Mouse (Mus musculus): Measurements from ENCODE around the gene Rhoc. TPM values are rescaled to one million over a fixed set of nuclear protein-coding genes. Genes with fewer than 3 reads are reported as not detected.
"Not testable (repeated sequence)": the region's sequence is repeated elsewhere in the genome, so short reads cannot be mapped to it uniquely, and the experiment has no call there.

The Rhoc gene
- polyA plus RNA-seq, 1 experiment from 2014 or later = 62.4 TPM

DNA sequence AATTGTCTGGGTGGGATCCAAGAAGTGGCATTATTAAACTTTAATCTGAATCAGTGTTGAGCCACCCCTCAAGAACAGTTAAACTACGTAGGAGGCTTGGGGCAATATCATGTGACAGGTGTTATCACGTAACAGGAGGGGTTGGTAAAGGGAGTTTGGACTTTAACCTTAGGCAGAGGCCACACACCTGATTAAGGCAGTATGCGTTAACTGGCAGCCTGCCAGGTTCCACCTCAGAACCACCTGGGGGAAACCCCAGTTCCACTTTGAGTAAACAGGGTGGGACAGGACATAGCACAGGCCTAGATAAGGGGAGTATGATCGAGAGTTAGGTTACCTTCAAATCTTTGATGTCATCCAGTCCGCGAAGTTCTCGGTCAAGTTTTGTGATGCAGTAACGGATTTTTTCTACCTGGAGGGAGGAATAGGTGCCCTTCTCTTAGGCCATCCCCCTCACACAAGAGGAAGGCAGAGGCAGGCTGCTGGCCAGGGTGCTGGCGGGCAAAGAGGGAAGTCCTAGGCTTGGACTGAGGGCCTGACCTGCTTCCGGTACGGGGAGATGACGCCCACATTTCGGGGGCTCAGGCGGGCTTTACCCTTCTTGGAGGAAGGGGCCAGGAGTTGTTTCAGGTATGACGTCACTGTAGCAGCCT is 8.4 kb downstream of the Rhoc start:
- Histone ChIP-seq H3K27ac (ENCODE audit: low read depth, low read length) (no peak overlapping the region), H3K36me3 (ENCODE audit: control insufficient read depth, insufficient read depth, low read length) (peaks cover 34% of the 10 kb centered on the region; the same call in 1 of the 2 replicates), H3K4me3 (ENCODE audit: low read depth, low read length) (no peak overlapping the region), H3K27me3 (replicated peaks; ENCODE audit: control insufficient read depth, insufficient read depth, low read length) (no peaks in the 10 kb centered on the region), H3K9me3 (replicated peaks; ENCODE audit: control insufficient read depth, low read length) (no peaks in the 10 kb centered on the region), H3K4me2 (ENCODE audit: low read length) (no peak overlapping the region), H3K4me1 (ENCODE audit: control insufficient read depth, insufficient read depth, low read length) (peaks cover 14% of the 10 kb centered on the region; the same call in 1 of the 2 replicates), H3K9ac (ENCODE audit: low read length) (no peak overlapping the region)
- ATAC-seq (no peak), DNase-seq (ENCODE audit: low spot score) (no peak)
- WGBS = 78% methylated on average over 15 of the region's 15 CpGs

DNA sequence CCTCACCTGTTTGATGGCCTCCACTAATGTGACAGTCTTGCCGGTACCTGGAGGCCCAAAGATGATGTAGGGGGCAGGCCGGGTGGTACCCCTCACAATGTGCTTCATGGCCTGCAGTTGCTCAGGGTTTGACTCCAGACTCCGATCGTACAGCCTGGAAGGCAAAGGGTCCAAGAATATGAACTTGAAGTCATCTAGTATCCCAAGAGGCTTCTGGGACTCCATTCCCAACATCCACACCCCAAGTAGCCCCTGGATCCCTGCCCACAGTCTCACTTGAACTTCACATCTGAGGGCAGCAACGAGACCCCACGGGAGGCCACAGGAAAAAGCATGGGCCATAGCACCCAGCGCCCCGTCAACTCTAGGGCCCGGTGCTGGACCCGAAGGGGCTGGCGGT is 12.5 kb downstream of the Rhoc start:
- no peaks in the 10 kb centered on the region for H3K9me3 ChIP-seq (replicated peaks; ENCODE audit: control insufficient read depth, low read length)
- no peak overlapping the region for H3K9ac ChIP-seq (ENCODE audit: low read length)
- DNase-seq (ENCODE audit: low spot score) (no peak), ATAC-seq (no peak)
- 97% methylated on average over 11 of the region's 11 CpGs for WGBS
- H3K4me3 ChIP-seq (ENCODE audit: low read depth, low read length) = no peak overlapping the region
- no peaks in the 10 kb centered on the region for H3K27me3 ChIP-seq (replicated peaks; ENCODE audit: control insufficient read depth, insufficient read depth, low read length)
- H3K4me1 ChIP-seq (ENCODE audit: control insufficient read depth, insufficient read depth, low read length) = peaks cover 3% of the 10 kb centered on the region; the same call in 1 of the 2 replicates
- H3K4me2 ChIP-seq (ENCODE audit: low read length) = no peak overlapping the region
- peaks cover 24% of the 10 kb centered on the region; the same call in 1 of the 2 replicates for H3K36me3 ChIP-seq (ENCODE audit: control insufficient read depth, insufficient read depth, low read length)
- H3K27ac ChIP-seq (ENCODE audit: low read depth, low read length) = no peak overlapping the region

DNA sequence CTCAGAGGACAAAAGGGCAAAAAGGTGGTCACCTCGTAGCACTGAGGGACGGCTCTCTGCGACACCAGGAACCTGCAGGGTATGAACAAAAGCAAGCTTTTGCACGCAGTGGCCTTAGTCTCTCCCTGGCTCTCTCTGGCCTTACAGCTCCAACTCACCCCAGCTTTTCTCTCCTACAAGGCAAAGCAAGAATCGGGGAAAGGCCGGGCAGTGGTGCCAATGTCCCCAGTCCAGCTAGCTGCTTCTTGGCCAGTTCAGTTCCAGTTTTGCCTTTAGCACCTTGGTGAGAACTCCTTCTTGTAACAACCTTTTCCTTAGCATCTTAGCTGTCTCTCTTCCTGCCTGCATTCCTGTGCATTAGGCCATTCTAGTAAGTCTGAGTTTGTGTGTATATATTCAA is 13.3 kb downstream of the Rhoc start:
- Histone ChIP-seq H3K9me3 (replicated peaks; ENCODE audit: control insufficient read depth, low read length) (no peaks in the 10 kb centered on the region), H3K9ac (ENCODE audit: low read length) (no peak overlapping the region), H3K4me3 (ENCODE audit: low read depth, low read length) (no peak overlapping the region), H3K4me1 (ENCODE audit: control insufficient read depth, insufficient read depth, low read length) (no peaks in the 10 kb centered on the region), H3K27ac (ENCODE audit: low read depth, low read length) (no peak overlapping the region), H3K27me3 (replicated peaks; ENCODE audit: control insufficient read depth, insufficient read depth, low read length) (no peaks in the 10 kb centered on the region), H3K36me3 (ENCODE audit: control insufficient read depth, insufficient read depth, low read length) (peaks cover 23% of the 10 kb centered on the region; the same call in 1 of the 2 replicates), H3K4me2 (ENCODE audit: low read length) (no peak overlapping the region)
- DNase-seq (ENCODE audit: low spot score) (no peak), ATAC-seq (no peak)
- 85% methylated on average over 6 of the region's 6 CpGs for WGBS

DNA sequence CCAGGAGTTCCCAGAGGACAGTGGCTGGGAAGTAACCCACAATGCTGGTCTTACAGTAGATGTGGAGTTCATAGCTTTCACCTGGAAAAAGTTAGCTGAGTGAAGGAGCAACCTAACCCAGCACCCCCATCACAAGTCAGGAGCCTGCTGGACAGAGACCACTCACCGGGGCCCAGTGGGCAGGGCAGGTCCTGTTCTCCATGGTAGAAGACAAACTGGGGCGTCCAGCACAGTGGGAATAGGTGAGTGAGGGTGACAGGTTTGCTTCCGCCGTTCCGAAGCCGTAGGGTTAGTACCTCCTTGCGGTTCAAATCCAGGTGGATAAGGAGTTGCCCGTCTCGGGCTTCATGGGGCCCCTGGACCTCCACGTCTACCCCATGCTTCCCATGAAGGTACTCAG is 16.1 kb downstream of the Rhoc start:
- no peaks in the 10 kb centered on the region for H3K9me3 ChIP-seq (replicated peaks; ENCODE audit: control insufficient read depth, low read length)
- H3K4me2 ChIP-seq (ENCODE audit: low read length) = no peak overlapping the region
- no peak overlapping the region for H3K9ac ChIP-seq (ENCODE audit: low read length)
- no peak overlapping the region for H3K27ac ChIP-seq (ENCODE audit: low read depth, low read length)
- no peak overlapping the region for H3K4me3 ChIP-seq (ENCODE audit: low read depth, low read length)
- no peaks in the 10 kb centered on the region for H3K27me3 ChIP-seq (replicated peaks; ENCODE audit: control insufficient read depth, insufficient read depth, low read length)
- WGBS = 96% methylated on average over 10 of the region's 10 CpGs
- no peak for ATAC-seq
- 0 out of 2 replicates have a peak, but pooled peaks cover 18% of the 10 kb centered on the region for H3K36me3 ChIP-seq (ENCODE audit: control insufficient read depth, insufficient read depth, low read length)
- no peak for DNase-seq (ENCODE audit: low spot score)
- H3K4me1 ChIP-seq (ENCODE audit: control insufficient read depth, insufficient read depth, low read length) = no peaks in the 10 kb centered on the region

DNA sequence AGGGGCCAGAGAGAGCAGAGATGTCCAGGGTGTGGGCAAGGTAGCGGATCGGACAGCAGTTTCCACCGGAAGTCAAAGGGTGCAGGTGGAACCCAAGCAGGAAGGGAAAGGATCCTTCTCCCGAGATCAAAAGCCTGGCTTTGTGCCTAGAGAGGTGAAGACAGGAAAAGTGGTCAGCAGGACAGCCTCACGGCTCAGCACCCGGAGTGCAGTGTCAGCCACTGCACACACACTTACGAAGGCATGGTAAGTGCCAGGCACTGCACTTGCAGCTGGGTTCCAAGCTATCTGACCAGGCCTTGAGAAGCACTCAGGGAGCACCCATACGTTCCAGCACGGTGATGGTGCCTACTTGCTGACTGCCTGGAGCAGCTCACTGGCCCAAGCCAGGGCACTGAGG is 17.4 kb downstream of the Rhoc start:
- no peaks in the 10 kb centered on the region for H3K27me3 ChIP-seq (replicated peaks; ENCODE audit: control insufficient read depth, insufficient read depth, low read length)
- no peak overlapping the region for H3K9ac ChIP-seq (ENCODE audit: low read length)
- WGBS = 87% methylated on average over 9 of the region's 9 CpGs
- H3K9me3 ChIP-seq (replicated peaks; ENCODE audit: control insufficient read depth, low read length) = no peaks in the 10 kb centered on the region
- H3K36me3 ChIP-seq (ENCODE audit: control insufficient read depth, insufficient read depth, low read length) = 0 out of 2 replicates have a peak, but pooled peaks cover 7% of the 10 kb centered on the region
- H3K4me1 ChIP-seq (ENCODE audit: control insufficient read depth, insufficient read depth, low read length) = no peaks in the 10 kb centered on the region
- H3K27ac ChIP-seq (ENCODE audit: low read depth, low read length) = no peak overlapping the region
- no peak overlapping the region for H3K4me3 ChIP-seq (ENCODE audit: low read depth, low read length)
- no peak for DNase-seq (ENCODE audit: low spot score)
- H3K4me2 ChIP-seq (ENCODE audit: low read length) = no peak overlapping the region
- ATAC-seq = no peak

DNA sequence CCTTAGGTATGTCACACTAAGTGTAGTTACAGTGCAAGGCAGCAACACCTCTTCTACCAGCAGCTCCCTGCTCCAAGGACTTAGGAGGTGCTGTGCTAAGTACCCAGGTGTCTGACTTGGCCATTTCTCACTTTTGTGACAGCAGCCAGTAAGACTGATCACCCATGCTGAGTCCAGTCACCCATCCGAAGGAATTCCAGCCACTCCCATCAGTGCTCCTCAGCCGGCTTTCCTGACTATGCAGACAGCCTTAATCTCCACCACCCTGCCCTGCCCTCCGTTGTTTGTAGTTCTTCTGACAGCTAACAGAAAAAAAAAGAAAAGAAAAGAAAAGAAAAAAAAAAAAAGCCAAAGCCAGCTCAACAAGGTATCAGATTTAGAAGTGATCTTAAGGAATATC is 23.6 kb downstream of the Rhoc start:
- no peaks in the 10 kb centered on the region for H3K4me1 ChIP-seq (ENCODE audit: control insufficient read depth, insufficient read depth, low read length)
- no peaks in the 10 kb centered on the region for H3K36me3 ChIP-seq (ENCODE audit: control insufficient read depth, insufficient read depth, low read length)
- no peak overlapping the region for H3K4me2 ChIP-seq (ENCODE audit: low read length)
- no peak overlapping the region for H3K9ac ChIP-seq (ENCODE audit: low read length)
- no peaks in the 10 kb centered on the region for H3K27me3 ChIP-seq (replicated peaks; ENCODE audit: control insufficient read depth, insufficient read depth, low read length)
- WGBS = 22% methylated on average over 3 of the region's 3 CpGs
- no peak overlapping the region for H3K27ac ChIP-seq (ENCODE audit: low read depth, low read length)
- H3K4me3 ChIP-seq (ENCODE audit: low read depth, low read length) = no peak overlapping the region
- ATAC-seq (no peak), DNase-seq (ENCODE audit: low spot score) (no peak)
- no peaks in the 10 kb centered on the region for H3K9me3 ChIP-seq (replicated peaks; ENCODE audit: control insufficient read depth, low read length)

DNA sequence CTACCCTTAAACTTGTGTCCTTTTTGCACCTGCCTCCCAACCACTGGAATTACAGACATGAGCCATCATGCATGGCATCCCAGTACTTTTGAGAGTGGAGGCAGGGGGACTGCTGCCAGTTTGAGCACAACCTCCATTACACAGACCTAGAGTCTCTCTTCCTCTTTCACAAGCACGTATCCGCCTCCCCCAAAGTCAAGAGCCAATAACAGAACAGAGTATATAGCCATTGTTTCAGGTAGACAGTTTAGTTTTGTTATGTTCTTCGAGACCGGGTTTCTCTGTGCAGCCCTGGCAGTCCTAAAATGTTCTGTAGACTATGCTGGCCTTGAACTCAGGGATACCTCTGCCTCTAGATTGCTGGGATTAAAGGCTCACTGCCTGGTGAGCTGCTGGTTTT is 24.1 kb downstream of the Rhoc start:
- 88% methylated on average over 4 of the region's 4 CpGs for WGBS
- H3K27me3 ChIP-seq (replicated peaks; ENCODE audit: control insufficient read depth, insufficient read depth, low read length) = no peaks in the 10 kb centered on the region
- no peak overlapping the region for H3K9ac ChIP-seq (ENCODE audit: low read length)
- peaks cover 3% of the 10 kb centered on the region; the same call in 1 of the 2 replicates for H3K4me1 ChIP-seq (ENCODE audit: control insufficient read depth, insufficient read depth, low read length)
- no peak for DNase-seq (ENCODE audit: low spot score)
- no peaks in the 10 kb centered on the region for H3K9me3 ChIP-seq (replicated peaks; ENCODE audit: control insufficient read depth, low read length)
- H3K4me2 ChIP-seq (ENCODE audit: low read length) = no peak overlapping the region
- no peak overlapping the region for H3K27ac ChIP-seq (ENCODE audit: low read depth, low read length)
- no peaks in the 10 kb centered on the region for H3K36me3 ChIP-seq (ENCODE audit: control insufficient read depth, insufficient read depth, low read length)
- no peak for ATAC-seq
- no peak overlapping the region for H3K4me3 ChIP-seq (ENCODE audit: low read depth, low read length)

DNA sequence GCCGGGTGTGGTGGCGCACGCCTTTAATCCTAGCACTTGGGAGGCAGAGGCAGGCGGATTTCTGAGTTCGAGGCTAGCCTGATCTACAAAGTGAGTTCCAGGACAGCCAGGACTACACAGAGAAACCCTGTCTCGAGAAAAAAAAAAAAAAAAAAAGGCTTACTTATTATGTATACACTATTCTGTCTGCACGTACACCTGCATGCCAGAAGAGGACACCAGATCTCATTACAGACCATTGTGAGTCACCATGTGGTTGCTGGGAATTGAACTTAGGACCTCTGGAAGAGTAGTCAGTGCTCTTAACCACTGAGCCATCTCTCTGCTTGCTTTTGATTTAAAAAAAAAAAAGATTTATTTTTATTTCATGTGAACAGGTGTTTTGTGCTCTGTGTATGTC is 25.1 kb downstream of the Rhoc start:
- not testable (repeated sequence) for H3K4me3 ChIP-seq (ENCODE audit: low read depth, low read length); DNase-seq (ENCODE audit: low spot score); H3K27me3 ChIP-seq (replicated peaks; ENCODE audit: control insufficient read depth, insufficient read depth, low read length); H3K9ac ChIP-seq (ENCODE audit: low read length); H3K4me1 ChIP-seq (ENCODE audit: control insufficient read depth, insufficient read depth, low read length); H3K36me3 ChIP-seq (ENCODE audit: control insufficient read depth, insufficient read depth, low read length); ATAC-seq; H3K9me3 ChIP-seq (replicated peaks; ENCODE audit: control insufficient read depth, low read length); H3K4me2 ChIP-seq (ENCODE audit: low read length); H3K27ac ChIP-seq (ENCODE audit: low read depth, low read length)
- 92% methylated on average over 7 of the region's 7 CpGs for WGBS

DNA sequence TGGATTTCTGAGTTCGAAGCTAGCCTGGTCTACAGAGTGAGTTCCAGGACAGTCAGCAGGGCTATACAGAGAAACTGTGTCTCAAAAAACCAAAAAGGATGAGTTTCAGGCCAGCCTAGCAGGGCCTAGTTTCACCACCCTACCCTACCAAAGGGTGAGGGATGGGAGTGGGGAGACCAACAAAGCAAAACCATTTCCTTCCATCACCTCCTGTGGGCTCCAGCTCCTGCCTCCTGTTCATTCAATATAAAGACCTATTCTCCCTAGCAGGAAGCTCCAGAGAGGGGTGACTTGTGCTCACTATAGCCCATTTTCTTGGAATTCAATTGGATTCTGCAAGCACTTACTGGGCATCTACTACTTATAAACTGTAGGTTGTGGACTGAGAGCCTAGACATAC is 26.6 kb downstream of the Rhoc start:
- Histone ChIP-seq H3K36me3 (ENCODE audit: control insufficient read depth, insufficient read depth, low read length) (no peaks in the 10 kb centered on the region), H3K4me1 (ENCODE audit: control insufficient read depth, insufficient read depth, low read length) (peaks cover 10% of the 10 kb centered on the region), H3K9ac (ENCODE audit: low read length) (no peak overlapping the region), H3K4me2 (ENCODE audit: low read length) (no peak overlapping the region), H3K27me3 (replicated peaks; ENCODE audit: control insufficient read depth, insufficient read depth, low read length) (no peaks in the 10 kb centered on the region), H3K9me3 (replicated peaks; ENCODE audit: control insufficient read depth, low read length) (no peaks in the 10 kb centered on the region), H3K27ac (ENCODE audit: low read depth, low read length) (no peak overlapping the region), H3K4me3 (ENCODE audit: low read depth, low read length) (no peak overlapping the region)
- WGBS = 86% methylated on average over 1 of the region's 1 CpGs
- ATAC-seq (no peak), DNase-seq (ENCODE audit: low spot score) (no peak)
